Mouse (Mus musculus): ENCODE results near the gene Klf11. TPM values are rescaled to one million over a fixed set of nuclear protein-coding genes. Genes with fewer than 3 reads are reported as not detected.

Klf11 gene
- polyA plus RNA-seq, 1 experiment from 2014 or later: 16.8 TPM

- Histone ChIP-seq H3K9ac (peak overlapping the region; percentile 92), H3K36me3 (peaks cover 22% of the 10 kb centered on the region), H3K4me2 (peak overlapping the region; percentile 93), H3K4me1 (peaks cover 64% of the 10 kb centered on the region), H3K27me3 (replicated peaks) (no peaks in the 10 kb centered on the region), H3K9me3 (no peaks in the 10 kb centered on the region), H3K27ac (replicated peaks) (peak overlapping the region; percentile 84), H3K4me3 (peak overlapping the region; percentile 95)
- no peak for ATAC-seq (ENCODE audit: extremely low read depth, insufficient number of reproducible peaks, low FRiP score, low TSS enrichment)
- 1% methylated on average over 27 of the region's 27 CpGs for WGBS
These were observed 55.8 kb downstream of the Klf11 start for GRCm38 (mm10) chr12:24706764-24707479.

- Histone ChIP-seq H3K36me3 (peaks cover 28% of the 10 kb centered on the region), H3K27me3 (replicated peaks) (no peaks in the 10 kb centered on the region), H3K9me3 (no peaks in the 10 kb centered on the region), H3K9ac (peak overlapping the region; percentile 92), H3K4me1 (peaks cover 69% of the 10 kb centered on the region), H3K4me3 (peak overlapping the region; percentile 95), H3K4me2 (peak overlapping the region; percentile 93), H3K27ac (replicated peaks) (peak overlapping the region; percentile 84)
- no peak for ATAC-seq (ENCODE audit: extremely low read depth, insufficient number of reproducible peaks, low FRiP score, low TSS enrichment)
- WGBS: under 1% methylated on average over 9 of the region's 9 CpGs
These were observed 56.4 kb downstream of the Klf11 start for GRCm38 (mm10) chr12:24707480-24707802.

DNA sequence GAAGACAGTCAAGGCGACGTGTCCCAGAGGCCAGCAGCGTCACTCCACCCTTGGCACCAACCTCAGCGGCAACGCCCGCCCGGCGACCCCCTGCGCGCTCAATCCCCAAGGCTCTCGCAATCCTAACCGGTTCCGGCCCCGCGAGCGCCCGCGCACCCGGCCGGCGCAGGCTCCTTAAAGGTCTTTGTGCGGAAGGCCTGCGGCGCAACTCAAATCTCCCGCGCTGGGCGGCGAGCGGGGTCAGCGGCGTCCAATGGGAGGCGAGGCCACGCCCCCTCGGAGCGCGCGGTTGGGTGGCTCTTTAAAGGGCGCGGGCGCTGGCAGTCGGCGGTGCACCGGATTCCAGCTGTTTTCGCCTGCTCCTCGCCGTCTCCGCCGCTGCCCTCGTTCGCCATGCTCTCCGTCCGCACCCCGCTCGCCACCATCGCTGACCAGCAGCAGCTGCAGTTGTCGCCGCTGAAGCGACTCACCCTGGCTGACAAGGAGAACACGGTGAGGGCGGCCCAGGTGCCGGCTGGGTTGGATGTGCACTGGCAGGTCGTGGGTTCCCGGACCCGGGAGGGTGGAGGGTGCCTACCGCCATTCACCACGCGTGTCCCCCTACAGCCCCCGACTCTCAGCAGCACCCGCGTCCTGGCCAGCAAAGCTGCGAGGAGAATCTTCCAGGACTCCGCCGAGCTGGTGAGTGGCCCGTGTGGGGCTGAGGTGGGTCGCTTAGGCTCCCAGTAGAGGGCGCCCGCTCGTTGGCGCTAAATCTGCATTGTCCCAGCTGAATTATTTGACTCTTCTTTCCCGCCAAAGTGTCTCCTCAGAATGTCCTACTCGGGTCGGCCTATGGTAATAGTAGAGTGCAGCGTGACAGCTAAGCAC, 57.1 kb downstream of the Klf11 start, which contains the start of gene Rrm2:
Rrm2 (plus strand) TSS at position 288 of the 870 bp plus-strand sequence.
- under 1% methylated on average over 77 of the region's 83 CpGs for WGBS
- Histone ChIP-seq H3K4me1 (peaks cover 66% of the 10 kb centered on the region), H3K27ac (replicated peaks) (peak within 1 kb of the TSS; percentile 84), H3K27me3 (replicated peaks) (no peaks in the 10 kb centered on the region), H3K4me2 (peak within 1 kb of the TSS; percentile 93), H3K9me3 (no peaks in the 10 kb centered on the region), H3K9ac (peak within 1 kb of the TSS; percentile 92), H3K36me3 (peaks cover 35% of the 10 kb centered on the region), H3K4me3 (peak within 1 kb of the TSS; percentile 95)
- ATAC-seq (ENCODE audit: extremely low read depth, insufficient number of reproducible peaks, low FRiP score, low TSS enrichment): peak; percentile 84

DNA sequence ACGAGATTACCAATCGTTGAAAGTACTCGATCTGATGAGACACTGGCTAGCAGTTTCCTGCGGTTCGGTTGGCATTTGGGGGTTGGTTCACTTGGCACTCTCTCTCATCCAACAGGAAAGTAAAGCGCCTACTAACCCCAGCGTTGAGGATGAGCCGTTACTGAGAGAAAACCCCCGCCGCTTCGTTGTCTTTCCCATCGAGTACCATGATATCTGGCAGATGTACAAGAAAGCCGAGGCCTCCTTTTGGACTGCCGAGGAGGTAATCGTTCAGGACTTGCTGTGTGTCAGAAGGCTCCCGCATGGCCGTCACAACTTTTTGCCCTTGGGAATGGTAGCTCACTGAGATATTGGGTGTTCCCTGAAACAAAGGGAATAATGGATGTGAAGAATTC, 57.7 kb downstream of the Klf11 start:
- peak overlapping the region; percentile 95 for H3K4me3 ChIP-seq
- H3K36me3 ChIP-seq: peaks cover 41% of the 10 kb centered on the region
- H3K27me3 ChIP-seq (replicated peaks): no peaks in the 10 kb centered on the region
- under 1% methylated on average over 17 of the region's 17 CpGs for WGBS
- peak overlapping the region; percentile 93 for H3K4me2 ChIP-seq
- H3K9me3 ChIP-seq: no peaks in the 10 kb centered on the region
- peak overlapping the region; percentile 84 for H3K27ac ChIP-seq (replicated peaks)
- ATAC-seq (ENCODE audit: extremely low read depth, insufficient number of reproducible peaks, low FRiP score, low TSS enrichment): no peak
- H3K4me1 ChIP-seq: peaks cover 60% of the 10 kb centered on the region
- H3K9ac ChIP-seq: peak overlapping the region; percentile 92

- H3K9me3 ChIP-seq: no peaks in the 10 kb centered on the region
- peak overlapping the region; percentile 93 for H3K4me2 ChIP-seq
- no peak for ATAC-seq (ENCODE audit: extremely low read depth, insufficient number of reproducible peaks, low FRiP score, low TSS enrichment)
- peaks cover 60% of the 10 kb centered on the region for H3K4me1 ChIP-seq
- peak overlapping the region; percentile 92 for H3K9ac ChIP-seq
- peak overlapping the region; percentile 84 for H3K27ac ChIP-seq (replicated peaks)
- H3K4me3 ChIP-seq: peak overlapping the region; percentile 95
- no peaks in the 10 kb centered on the region for H3K27me3 ChIP-seq (replicated peaks)
- 29% methylated on average over 6 of the region's 6 CpGs for WGBS
- peaks cover 46% of the 10 kb centered on the region for H3K36me3 ChIP-seq
These were observed 58.3 kb downstream of the Klf11 start for GRCm38 (mm10) chr12:24709409-24709808.

GRCm38 (mm10) chr12:24709831-24710508, 58.9 kb downstream of the Klf11 start:
- ATAC-seq (ENCODE audit: extremely low read depth, insufficient number of reproducible peaks, low FRiP score, low TSS enrichment): no peak
- Histone ChIP-seq H3K36me3 (peaks cover 51% of the 10 kb centered on the region), H3K4me1 (peaks cover 60% of the 10 kb centered on the region), H3K9ac (peak overlapping the region; percentile 92), H3K27me3 (replicated peaks) (no peaks in the 10 kb centered on the region), H3K4me2 (peak overlapping the region; percentile 93), H3K27ac (replicated peaks) (peak overlapping the region; percentile 84), H3K4me3 (peak overlapping the region; percentile 95), H3K9me3 (no peaks in the 10 kb centered on the region)
- WGBS: 35% methylated on average over 5 of the region's 5 CpGs

DNA sequence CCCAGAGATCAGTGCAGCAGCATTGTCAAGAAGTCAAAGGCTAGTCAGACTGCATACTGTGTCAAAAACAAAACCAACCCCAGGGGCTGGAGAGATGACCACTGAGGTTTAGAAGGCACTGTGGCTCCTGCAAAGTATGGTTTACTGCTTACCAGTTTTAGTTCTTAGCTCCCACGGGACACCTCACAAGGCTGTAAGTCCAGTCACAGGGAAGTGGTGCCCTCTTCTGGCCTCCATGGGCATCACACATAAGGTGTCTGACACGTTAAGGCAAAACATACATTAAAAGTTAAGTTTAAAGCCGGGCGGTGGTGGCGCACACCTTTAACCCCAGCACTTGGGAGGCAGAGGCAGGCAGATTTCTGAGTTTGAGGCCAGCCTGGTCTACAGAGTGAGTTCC, 59.6 kb downstream of the Klf11 start:
- H3K27ac ChIP-seq (replicated peaks): no peak overlapping the region
- peak overlapping the region; percentile 25; the same call in 1 of the 2 replicates for H3K9ac ChIP-seq
- 67% methylated on average over 5 of the region's 5 CpGs for WGBS
- H3K36me3 ChIP-seq: peaks cover 53% of the 10 kb centered on the region
- peak overlapping the region; percentile 93 for H3K4me2 ChIP-seq
- ATAC-seq (ENCODE audit: extremely low read depth, insufficient number of reproducible peaks, low FRiP score, low TSS enrichment): no peak
- peak overlapping the region; percentile 95; the same call in 1 of the 2 replicates for H3K4me3 ChIP-seq
- no peaks in the 10 kb centered on the region for H3K9me3 ChIP-seq
- no peaks in the 10 kb centered on the region for H3K27me3 ChIP-seq (replicated peaks)
- H3K4me1 ChIP-seq: peaks cover 60% of the 10 kb centered on the region

Other genes starting within 250 kb of the Klf11 start
- 21.7 and 25.5 TPM in 2 replicates for gene Taf1b, start 152.9 kb upstream of the Klf11 start, polyA plus RNA-seq (2015; fragmentation: Nextera tagmentation; extraction: Ambion mirVana)
- gene Grhl1, start 79.0 kb upstream of the Klf11 start, polyA plus RNA-seq (2015; fragmentation: Nextera tagmentation; extraction: Ambion mirVana): 2.0 and 2.1 TPM in 2 replicates
- gene Cys1, start 30.5 kb downstream of the Klf11 start, polyA plus RNA-seq (2015; fragmentation: Nextera tagmentation; extraction: Ambion mirVana): 0.56 and 1.2 TPM in 2 replicates
- 248 and 263 TPM in 2 replicates for gene Rrm2, start 57.0 kb downstream of the Klf11 start, polyA plus RNA-seq (2015; fragmentation: Nextera tagmentation; extraction: Ambion mirVana)
- 27.7 and 30.5 TPM in 2 replicates for gene Mboat2, start 179.6 kb downstream of the Klf11 start, polyA plus RNA-seq (2015; fragmentation: Nextera tagmentation; extraction: Ambion mirVana)

All from heart, embryonic 13.5 days (tissue).